Mouse (Mus musculus) cerebellum, postnatal 10 days (tissue): ENCODE measurements around the gene Olfr365.

ENCODE experiments used
- DNase-seq, 2 experiments: peaks; one replicate each; pipeline ENCODE4 v3.0.0; 2021; ENCODE audit warnings: mixed read lengths in 2 of 2

Gene Olfr365

DNA sequence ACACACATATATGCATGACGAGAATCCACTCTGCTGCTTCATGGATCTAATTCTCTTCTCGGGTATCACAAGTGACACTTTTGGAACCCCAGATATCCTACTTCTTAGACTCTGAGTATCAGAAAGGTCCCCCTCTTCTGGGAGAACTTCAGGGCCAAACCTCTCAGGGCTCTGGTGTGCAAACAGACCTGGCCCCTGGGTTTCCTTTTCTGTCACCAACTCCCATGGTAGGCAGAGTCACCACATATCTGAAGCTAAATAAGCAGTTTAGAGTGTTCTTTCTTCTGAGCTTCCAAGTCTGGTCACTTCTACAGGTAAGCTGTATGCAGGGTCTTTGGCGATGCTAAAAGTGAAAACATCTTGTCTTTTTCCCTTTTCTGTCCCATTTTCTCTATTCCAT is at the start of gene Olfr365:
Gene Olfr365 (plus strand): TSS at position 301 of the 400 bp plus-strand sequence.
- DNase-seq = no peak

DNA sequence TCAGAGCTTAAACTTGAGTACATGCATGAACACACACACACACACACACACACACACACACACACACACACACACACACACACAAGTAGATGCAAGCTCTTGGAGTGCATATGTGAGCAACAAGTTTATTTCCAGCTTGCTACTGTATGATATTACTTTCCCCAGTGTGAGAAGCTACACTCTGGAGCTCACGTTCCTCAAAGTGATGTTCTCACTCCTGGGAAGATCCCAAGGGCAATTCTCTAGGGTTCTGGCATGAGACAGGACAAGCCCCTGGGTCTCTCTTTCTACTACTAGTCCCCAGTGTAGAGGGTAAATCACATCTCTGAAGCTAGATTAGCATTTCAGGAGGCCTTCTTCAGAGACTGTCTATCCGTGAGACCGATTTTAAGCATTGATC is 49.0 kb upstream of the Olfr365 start, which contains the start of gene Olfr364-ps1:
Gene Olfr364-ps1 (plus strand): TSS at position 301 of the 400 bp plus-strand sequence.
- DNase-seq = no peak

DNA sequence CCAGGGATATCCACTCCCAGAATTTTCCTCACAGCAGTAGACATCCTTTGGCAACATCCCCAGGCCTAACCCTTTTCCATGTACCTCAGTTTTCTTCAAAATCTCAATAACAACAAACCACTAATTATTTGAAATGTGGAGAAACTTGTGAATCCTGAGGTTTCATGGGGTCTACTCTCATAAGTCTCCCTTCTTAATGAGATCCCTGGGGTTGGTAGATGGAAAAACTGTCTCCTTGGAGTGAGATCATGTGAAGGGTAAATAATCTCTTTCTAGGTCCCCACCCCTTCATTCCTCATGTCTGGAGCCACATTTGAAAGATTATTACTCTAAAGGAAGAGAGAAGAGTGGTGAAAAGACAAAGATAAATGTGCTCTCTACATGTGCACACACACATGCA is 23.3 kb downstream of the Olfr365 start, which contains the start of gene Olfr366:
Gene Olfr366 (plus strand): TSS at position 301 of the 400 bp plus-strand sequence.
- no peak for DNase-seq
